Mouse (Mus musculus) MEL (cell line): ENCODE results near the gene Ubap1. TPM values are rescaled to one million over a fixed set of nuclear protein-coding genes. Genes with fewer than 3 reads are reported as not detected.

Source experiments
- DNase-seq: peaks from one replicate; pipeline ENCODE4 v3.0.0; 2011; ENCODE audit warnings: low read depth, low spot score
- H3K27ac ChIP-seq: 2 replicates; pipeline ENCODE4 v1.5.1; 2012; ENCODE audit warnings: low read depth, mild to moderate bottlenecking, control low read depth, low read length, moderate library complexity; ENCODE audit not compliant: control insufficient read depth
- H3K27me3 ChIP-seq, 2 experiments: fragments of 150-350 bp in 1 of 2; sonication (generic) in 1 of 2; 2 replicates each; pipeline ENCODE4 v1.6.1; 2012; ENCODE audit warnings: low read length in 2 of 2, mild to moderate bottlenecking in 2 of 2, improper control_type of control experiment in 1 of 2, moderate library complexity in 1 of 2; ENCODE audit not compliant: insufficient read depth in 2 of 2, control insufficient read depth in 1 of 2
- H3K36me3 ChIP-seq, 2 experiments: 2 replicates each; pipeline ENCODE4 v1.6.1; 2012 to 2014; ENCODE audit warnings: low read length in 2 of 2, improper control_type of control experiment in 1 of 2, inconsistent platforms in 1 of 2, mild to moderate bottlenecking in 1 of 2; ENCODE audit not compliant: insufficient read depth in 2 of 2, control insufficient read depth in 1 of 2
- H3K4me1 ChIP-seq, 2 experiments: fragments of 150-350 bp in 1 of 2; sonication (generic) in 1 of 2; 2 replicates each; pipeline ENCODE4 v1.6.1; 2012; ENCODE audit warnings: low read length in 2 of 2, improper control_type of control experiment in 1 of 2, mild to moderate bottlenecking in 1 of 2; ENCODE audit not compliant: insufficient read depth in 2 of 2, control insufficient read depth in 1 of 2
- H3K4me3 ChIP-seq, 2 experiments: fragments of 150-350 bp in 1 of 2; sonication (generic) in 1 of 2; 2 replicates each; pipeline ENCODE4 v1.5.1; 2012; ENCODE audit warnings: low read depth in 2 of 2, low read length in 2 of 2, mild to moderate bottlenecking in 2 of 2, moderate library complexity in 2 of 2, control low read depth in 1 of 2, improper control_type of control experiment in 1 of 2; ENCODE audit not compliant: control insufficient read depth in 1 of 2, insufficient read depth in 1 of 2
- H3K79me2 ChIP-seq: 2 replicates; pipeline ENCODE4 v1.6.1; 2012; ENCODE audit warnings: mild to moderate bottlenecking, low read length, moderate library complexity; ENCODE audit not compliant: control insufficient read depth, poor library complexity, insufficient read depth
- H3K9ac ChIP-seq: 2 replicates; pipeline ENCODE4 v1.6.1; 2012; ENCODE audit warnings: low read depth, mild to moderate bottlenecking, control low read depth, low read length, moderate library complexity; ENCODE audit not compliant: control insufficient read depth, poor library complexity, severe bottlenecking
- H3K9me3 ChIP-seq: fragments of 150-350 bp; sonication (generic); replicated peaks from 2 replicates; pipeline ENCODE4 v1.6.1; 2012; ENCODE audit warnings: mild to moderate bottlenecking, low read length, improper control_type of control experiment, moderate library complexity; ENCODE audit not compliant: insufficient read depth
- CHD2 ChIP-seq: IDR thresholded peaks from 2 replicates; pipeline ENCODE4 v1.6.1; 2011; ENCODE audit warnings: low read length, improper control_type of control experiment
- CTCF ChIP-seq, 3 experiments: IDR thresholded peaks in 2 of 3; conservative IDR thresholded peaks in 1 of 3; 2 replicates each; pipeline ENCODE4 v1.5.1; 2011 to 2012; ENCODE audit warnings: low read length in 3 of 3, low read depth in 2 of 3, mild to moderate bottlenecking in 2 of 3, improper control_type of control experiment in 1 of 3, inconsistent platforms in 1 of 3, mixed read lengths in 1 of 3, moderate library complexity in 1 of 3; ENCODE audit not compliant: control insufficient read depth in 1 of 3, insufficient read depth in 1 of 3, poor library complexity in 1 of 3, severe bottlenecking in 1 of 3
- E2F4 ChIP-seq: IDR thresholded peaks from 2 replicates; pipeline ENCODE4 v1.6.1; 2011; ENCODE audit warnings: low read depth, low read length, improper control_type of control experiment, borderline replicate concordance
- ELF1 ChIP-seq: IDR thresholded peaks from 2 replicates; pipeline ENCODE4 v1.6.1; 2014; ENCODE audit warnings: low read depth, mild to moderate bottlenecking, inconsistent platforms, low read length, improper control_type of control experiment, moderate library complexity
- EP300 ChIP-seq, 2 experiments: IDR thresholded peaks; 2 replicates each; pipeline ENCODE4 v1.6.1; 2011; ENCODE audit warnings: improper control_type of control experiment in 2 of 2, low read length in 2 of 2, low read depth in 1 of 2, mild to moderate bottlenecking in 1 of 2
- GATA1 ChIP-seq: IDR thresholded peaks from 2 replicates; pipeline ENCODE4 v1.6.1; 2011; ENCODE audit warnings: low read depth, low read length, improper control_type of control experiment
- HCFC1 ChIP-seq: IDR thresholded peaks from 2 replicates; pipeline ENCODE4 v1.6.1; 2012; ENCODE audit warnings: low read depth, mild to moderate bottlenecking, inconsistent platforms, low read length, improper control_type of control experiment, moderate library complexity
- JUND ChIP-seq: IDR thresholded peaks from 2 replicates; pipeline ENCODE4 v1.6.1; 2011; ENCODE audit warnings: low read depth, mild to moderate bottlenecking, improper control_type of control experiment, low read length
- MAX ChIP-seq: IDR thresholded peaks from 2 replicates; pipeline ENCODE4 v1.6.1; 2011; ENCODE audit warnings: low read length, improper control_type of control experiment
- MXI1 ChIP-seq: IDR thresholded peaks from 2 replicates; pipeline ENCODE4 v1.6.1; 2011; ENCODE audit warnings: mild to moderate bottlenecking, low read depth, low read length, improper control_type of control experiment
- RAD21 ChIP-seq: IDR thresholded peaks from 2 replicates; pipeline ENCODE4 v1.6.1; 2011; ENCODE audit warnings: mild to moderate bottlenecking, low read depth, low read length, improper control_type of control experiment
- RCOR1 ChIP-seq: IDR thresholded peaks from 2 replicates; pipeline ENCODE4 v1.6.1; 2012; ENCODE audit warnings: low read depth, mild to moderate bottlenecking, inconsistent platforms, low read length, improper control_type of control experiment
- SMC3 ChIP-seq: IDR thresholded peaks from 2 replicates; pipeline ENCODE4 v1.6.1; 2011; ENCODE audit warnings: low read depth, low read length, improper control_type of control experiment
- TCF12 ChIP-seq: IDR thresholded peaks from 2 replicates; pipeline ENCODE4 v1.6.1; 2014; ENCODE audit warnings: low read depth, mild to moderate bottlenecking, inconsistent platforms, low read length, improper control_type of control experiment, moderate library complexity
- USF1 ChIP-seq: IDR thresholded peaks from 2 replicates; pipeline ENCODE4 v1.6.1; 2014; ENCODE audit warnings: low read depth, mild to moderate bottlenecking, inconsistent platforms, low read length, improper control_type of control experiment, moderate library complexity
- USF2 ChIP-seq, 2 experiments: IDR thresholded peaks; 2 replicates each; pipeline ENCODE4 v1.6.1; 2011 to 2012; ENCODE audit warnings: improper control_type of control experiment in 2 of 2, low read length in 2 of 2, borderline replicate concordance in 1 of 2, inconsistent platforms in 1 of 2, low read depth in 1 of 2, mild to moderate bottlenecking in 1 of 2; ENCODE audit not compliant: insufficient read depth in 1 of 2
- ZKSCAN1 ChIP-seq: IDR thresholded peaks from 2 replicates; pipeline ENCODE4 v1.6.1; 2012; ENCODE audit warnings: low read depth, mild to moderate bottlenecking, inconsistent platforms, low read length, improper control_type of control experiment, moderate library complexity
- ZMIZ1 ChIP-seq: IDR thresholded peaks from 2 replicates; pipeline ENCODE4 v1.6.1; 2012; ENCODE audit warnings: low read depth, mild to moderate bottlenecking, inconsistent platforms, low read length, improper control_type of control experiment, moderate library complexity
- ZNF384 ChIP-seq: IDR thresholded peaks from 2 replicates; pipeline ENCODE4 v1.6.1; 2012; ENCODE audit warnings: low read depth, mild to moderate bottlenecking, inconsistent platforms, low read length, improper control_type of control experiment
- polyA plus RNA-seq, 2 experiments: library from polyadenylated mRNA; stranded (reverse) in 1 of 2; unstranded in 1 of 2; fragments of >175 nt in 1 of 2; fragments of >200 nt in 1 of 2; gene quantifications; 2 replicates each; pipeline versions ENCODE4 v1.2.1 to v1.2.4; 2012; ENCODE audit warnings: low replicate concordance in 2 of 2, low read depth in 1 of 2; ENCODE audit not compliant: insufficient read length in 2 of 2, insufficient read depth in 1 of 2, missing spikeins in 1 of 2
- total RNA-seq: library from RNA; depleted of rRNA; stranded (reverse); fragments of 300-350 nt; gene quantifications from 2 replicates; pipeline ENCODE4 v1.2.3, GENCODE M21; 2012

The Ubap1 gene
- total and polyA plus RNA-seq, 3 experiments = 9.1 to 15.7 TPM; not detected in 1

- no peak for TF ChIP-seq RCOR1
- no peak for TF ChIP-seq ZMIZ1
- TF ChIP-seq MAX = no peak
- TF ChIP-seq USF1 = no peak
- no peaks in the 10 kb centered on the region for H3K9me3 ChIP-seq
- H3K79me2 ChIP-seq = no peaks in the 10 kb centered on the region
- peaks cover 0 to 7% of the 10 kb centered on the region in 2 experiments; a peak in 2 of 4 replicates for H3K36me3 ChIP-seq
- H3K9ac ChIP-seq = no peak overlapping the region
- H3K27me3 ChIP-seq = no peaks in the 10 kb centered on the region
- DNase-seq = no peak
- H3K4me3 ChIP-seq = no peak overlapping the region
- no peaks in the 10 kb centered on the region; a peak in 1 of 4 replicates for H3K4me1 ChIP-seq
- H3K27ac ChIP-seq = no peak overlapping the region
These were observed 42.2 kb downstream of the Ubap1 start for GRCm38 (mm10) chr4:41391015-41391414.

- Histone ChIP-seq H3K79me2 (no peaks in the 10 kb centered on the region), H3K4me3 (no peak overlapping the region), H3K9ac (no peak overlapping the region), H3K4me1 (no peaks in the 10 kb centered on the region), H3K36me3 (peaks cover 0 to 3% of the 10 kb centered on the region in 2 experiments; a peak in 1 of 4 replicates), H3K9me3 (no peaks in the 10 kb centered on the region), H3K27me3 (no peaks in the 10 kb centered on the region), H3K27ac (no peak overlapping the region)
- no peak for DNase-seq
- TF ChIP-seq MXI1 (no peak), TCF12 (no peak), USF2 (IDR thresholded peaks at IDR 0.05; ENCODE audit: borderline replicate concordance in 1 of 2, insufficient read depth in 1 of 2, low read depth in 1 of 2, low read length in 2 of 2) (no peak), USF1 (no peak), CHD2 (no peak), JUND (no peak), E2F4 (no peak)
These were observed 45.9 kb downstream of the Ubap1 start for GRCm38 (mm10) chr4:41394651-41395050.

DNA sequence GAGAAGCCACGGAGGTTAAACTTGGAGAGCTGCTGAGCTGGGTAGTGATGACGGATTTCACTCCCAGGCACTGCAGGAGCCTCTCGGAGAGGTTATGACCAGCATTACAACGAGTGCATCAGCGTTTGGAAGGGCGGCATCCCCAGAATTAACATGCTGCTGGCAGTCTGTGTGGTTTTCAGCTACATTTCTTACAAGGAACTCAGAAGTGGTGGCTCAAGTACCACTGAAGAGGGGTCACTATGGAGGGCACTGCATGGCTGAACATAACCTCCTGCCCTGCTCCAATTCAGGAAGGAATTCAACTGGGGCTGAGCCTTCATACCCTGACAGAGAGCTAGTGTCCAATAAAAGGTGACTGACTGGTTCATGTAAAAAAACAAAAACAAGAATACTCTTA lies 49.6 kb downstream of the Ubap1 start:
- Histone ChIP-seq H3K79me2 (no peaks in the 10 kb centered on the region), H3K36me3 (peaks cover 5 to 20% of the 10 kb centered on the region in 2 experiments), H3K4me3 (no peak overlapping the region), H3K27me3 (no peaks in the 10 kb centered on the region), H3K9me3 (no peaks in the 10 kb centered on the region), H3K9ac (no peak overlapping the region), H3K4me1 (peaks cover 14 to 20% of the 10 kb centered on the region in 2 experiments), H3K27ac (no peak overlapping the region)
- DNase-seq = no peak
- TF ChIP-seq GATA1 (no peak), JUND (no peak), ELF1 (no peak), HCFC1 (no peak), CTCF (IDR thresholded peaks at IDR 0.05 in 2 of 3, conservative IDR thresholded peaks at IDR 0.05 in 1 of 3; ENCODE audit: control insufficient read depth in 1 of 3, insufficient read depth in 1 of 3, low read depth in 2 of 3, low read length in 3 of 3, poor library complexity in 1 of 3, severe bottlenecking in 1 of 3) (no peak), EP300 (IDR thresholded peaks at IDR 0.05; ENCODE audit: low read depth in 1 of 2, low read length in 2 of 2) (no peak), SMC3 (no peak), ZNF384 (no peak), ZKSCAN1 (no peak), RAD21 (no peak)
- TF ChIP-seq, all 39 proteins: peak for 0
